Mouse (Mus musculus) bone marrow macrophage, adult 2 months (primary cell): Measurements from ENCODE around the gene Nsun2. TPM values are rescaled to one million over a fixed set of nuclear protein-coding genes. Genes with fewer than 3 reads are reported as not detected.
"Not testable (repeated sequence)": the region's sequence is repeated elsewhere in the genome, so short reads cannot be mapped to it uniquely, and the experiment has no call there.

Experiments
- H3K27ac ChIP-seq: 2 replicates; pipeline ENCODE4 v1.5.1; 2012; ENCODE audit warnings: low read depth, low read length; ENCODE audit not compliant: insufficient read depth
- H3K4me1 ChIP-seq: 2 replicates; pipeline ENCODE4 v1.6.1; 2012; ENCODE audit warnings: low read length; ENCODE audit not compliant: control insufficient read depth, insufficient read depth
- H3K4me3 ChIP-seq: 2 replicates; pipeline ENCODE4 v1.5.1; 2012; ENCODE audit warnings: mild to moderate bottlenecking, low read length, moderate library complexity; ENCODE audit not compliant: insufficient read depth
- CTCF ChIP-seq: IDR thresholded peaks from 2 replicates; pipeline ENCODE4 v1.5.1; 2012; ENCODE audit warnings: low read depth, mild to moderate bottlenecking, low read length, moderate library complexity
- POLR2A ChIP-seq: IDR thresholded peaks from 2 replicates; pipeline ENCODE4 v1.6.1; 2012; ENCODE audit warnings: mild to moderate bottlenecking, low read depth, low read length, borderline replicate concordance
- polyA plus RNA-seq: library from polyadenylated mRNA; stranded (reverse); fragments of >200 nt; gene quantifications from 2 replicates; pipeline ENCODE4 v1.2.4, GENCODE M21; 2012; ENCODE audit not compliant: missing spikeins, insufficient read depth, insufficient read length

Nsun2 gene
- polyA plus RNA-seq, 1 experiment = 33.6 TPM

- H3K27ac ChIP-seq = no peak overlapping the region
- H3K4me1 ChIP-seq = 0 out of 2 replicates have a peak, but pooled peaks cover 2% of the 10 kb centered on the region
- no peak for TF ChIP-seq POLR2A
- no peak for TF ChIP-seq CTCF
- no peak overlapping the region for H3K4me3 ChIP-seq
Observed at GRCm38 (mm10) chr13:69586337-69586736, 52.8 kb downstream of the Nsun2 start.

- H3K27ac ChIP-seq = no peak overlapping the region
- no peak overlapping the region for H3K4me3 ChIP-seq
- TF ChIP-seq CTCF (no peak), POLR2A (no peak)
- 0 out of 2 replicates have a peak, but pooled peaks cover 2% of the 10 kb centered on the region for H3K4me1 ChIP-seq
Observed at GRCm38 (mm10) chr13:69587849-69588248, 54.3 kb downstream of the Nsun2 start.

- TF ChIP-seq CTCF = no peak
- Histone ChIP-seq H3K4me3 (no peak overlapping the region), H3K4me1 (0 out of 2 replicates have a peak, but pooled peaks cover 2% of the 10 kb centered on the region), H3K27ac (no peak overlapping the region)
Observed at GRCm38 (mm10) chr13:69588263-69588662, 54.7 kb downstream of the Nsun2 start.

- Histone ChIP-seq H3K4me1 (no peaks in the 10 kb centered on the region), H3K27ac (no peak overlapping the region), H3K4me3 (no peak overlapping the region)
- no peak for TF ChIP-seq CTCF
- TF ChIP-seq POLR2A = no peak
Observed at GRCm38 (mm10) chr13:69591338-69591737, 57.8 kb downstream of the Nsun2 start.

- no peaks in the 10 kb centered on the region for H3K4me1 ChIP-seq
- TF ChIP-seq POLR2A (no peak), CTCF (no peak)
- H3K27ac ChIP-seq = no peak overlapping the region
- H3K4me3 ChIP-seq = no peak overlapping the region
Observed at GRCm38 (mm10) chr13:69592226-69592625, 58.7 kb downstream of the Nsun2 start.

GRCm38 (mm10) chr13:69593453-69593852 lies 59.9 kb downstream of the Nsun2 start:
- TF ChIP-seq POLR2A (no peak), CTCF (no peak)
- Histone ChIP-seq H3K4me1 (no peaks in the 10 kb centered on the region), H3K4me3 (no peak overlapping the region), H3K27ac (no peak overlapping the region)

- no peak overlapping the region for H3K4me3 ChIP-seq
- no peaks in the 10 kb centered on the region for H3K4me1 ChIP-seq
- TF ChIP-seq CTCF (no peak), POLR2A (no peak)
- H3K27ac ChIP-seq = no peak overlapping the region
Observed at GRCm38 (mm10) chr13:69594577-69595256, 61.2 kb downstream of the Nsun2 start.

GRCm38 (mm10) chr13:69595911-69596310 lies 62.4 kb downstream of the Nsun2 start:
- H3K27ac ChIP-seq = no peak overlapping the region
- TF ChIP-seq CTCF (no peak), POLR2A (no peak)
- no peak overlapping the region for H3K4me3 ChIP-seq
- no peaks in the 10 kb centered on the region for H3K4me1 ChIP-seq

- TF ChIP-seq POLR2A (no peak), CTCF (no peak)
- Histone ChIP-seq H3K4me1 (no peaks in the 10 kb centered on the region), H3K27ac (no peak overlapping the region), H3K4me3 (no peak overlapping the region)
Observed at GRCm38 (mm10) chr13:69596515-69596914, 63.0 kb downstream of the Nsun2 start.

GRCm38 (mm10) chr13:69598867-69599266 lies 65.3 kb downstream of the Nsun2 start:
- no peaks in the 10 kb centered on the region for H3K4me1 ChIP-seq
- TF ChIP-seq POLR2A (no peak), CTCF (no peak)
- H3K4me3 ChIP-seq = no peak overlapping the region
- H3K27ac ChIP-seq = no peak overlapping the region

- not testable (repeated sequence) for H3K4me3 ChIP-seq, H3K27ac ChIP-seq, H3K4me1 ChIP-seq
Observed at GRCm38 (mm10) chr13:69600863-69601262, 67.3 kb downstream of the Nsun2 start.
